Mouse (Mus musculus) neural tube, embryonic 10.5 days (tissue): ENCODE measurements at regions not wholly inside any gene's neighbourhood (a gene's known extent, or its start where the extent isn't known, plus 50 kb on each side); places are given as distances from the start of the nearest gene placed in this dataset.

Experiments used
- DNase-seq: peaks from one replicate; pipeline ENCODE4 v3.0.0-alpha.2; 2017; ENCODE audit warnings: low spot score; ENCODE audit errors: extremely low spot score

GRCm38 (mm10) chr7:113156366-113156765 lies 50.9 kb upstream of the Arntl start:
- no peak for DNase-seq

- no peak for DNase-seq
Observed at GRCm38 (mm10) chr7:113156861-113157747, 50.2 kb upstream of the Arntl start.
